Mouse (Mus musculus) bone marrow, adult 2 months (tissue): ENCODE data around the gene Opa3.

Experiments
- CTCF ChIP-seq: fragments of 200-500 bp; IDR thresholded peaks from 2 replicates; pipeline ENCODE4 v1.5.1; 2011; ENCODE audit warnings: low read length, control low read depth; ENCODE audit not compliant: control insufficient read depth, insufficient read depth
- POLR2A ChIP-seq: fragments of 200-500 bp; IDR thresholded peaks from 2 replicates; pipeline ENCODE4 v1.6.1; 2011; ENCODE audit warnings: low read depth, mild to moderate bottlenecking, control low read depth, low read length, borderline replicate concordance; ENCODE audit not compliant: control insufficient read depth

- TF ChIP-seq POLR2A (no peak), CTCF (no peak)
Observed at GRCm38 (mm10) chr7:19242005-19242404, 13.9 kb downstream of the Opa3 start.
